In the genomic region with DNA sequence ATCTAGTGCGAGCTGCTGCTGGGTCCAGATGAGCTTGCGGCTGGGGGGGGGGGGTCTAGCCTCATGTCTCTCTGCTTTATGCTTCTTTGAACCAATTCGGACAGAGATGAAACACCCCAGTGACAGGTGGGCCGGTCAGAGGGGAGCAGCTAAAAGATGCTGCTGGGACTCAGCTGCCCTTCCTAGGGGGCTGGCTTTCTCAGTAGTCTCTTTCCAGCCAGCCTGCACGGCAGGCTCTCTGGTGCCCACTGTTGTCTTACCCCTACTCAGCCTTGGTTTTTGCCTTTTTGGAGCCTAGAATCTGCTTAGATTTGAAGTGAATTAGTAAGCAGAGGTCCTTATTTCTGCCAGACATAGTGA, we compare ENCODE assay signal across 9 mouse cellular contexts.
DNase-seq lines count a peak whose midpoint lies in the region; ATAC-seq and TF ChIP-seq lines count a peak whose summit lies in the region.
"Had no signal": no experiment of that assay in that cellular context is flagged by ENCODE, and none has a peak within 500 bp of the region (broad histone marks: within the 10 kb centered on the region; RNA-seq: fewer than 3 reads in every experiment).

No protein-coding gene starts in this region.

- 44% methylated on average over 5 of the region's 5 CpGs for WGBS in kidney, postnatal 0 days
- WGBS in embryonic facial prominence, embryonic 15.5 days = 19% methylated on average over 5 of the region's 5 CpGs
- WGBS in hindbrain, embryonic 12.5 days = 9% methylated on average over 5 of the region's 5 CpGs
- WGBS in midbrain, embryonic 15.5 days = 6% methylated on average over 5 of the region's 5 CpGs

- no peak overlapping the region for H3K4me3 ChIP-seq in kidney, postnatal 0 days (replicated peaks; ENCODE audit: low read depth, low read length)
- no peak overlapping the region for H3K4me3 ChIP-seq in embryonic facial prominence, embryonic 15.5 days (replicated peaks)
- H3K4me3 ChIP-seq in hindbrain, embryonic 12.5 days = no peak overlapping the region
- no peak overlapping the region for H3K4me3 ChIP-seq in midbrain, embryonic 15.5 days
- H3K4me3 ChIP-seq: liver, embryonic 15.5 days had no signal

- H3K9me3 ChIP-seq in kidney, postnatal 0 days (replicated peaks; ENCODE audit: low read length) = no peaks in the 10 kb centered on the region
- H3K9me3 ChIP-seq in embryonic facial prominence, embryonic 15.5 days (replicated peaks) = no peaks in the 10 kb centered on the region
- H3K9me3 ChIP-seq in hindbrain, embryonic 12.5 days (replicated peaks) = no peaks in the 10 kb centered on the region
- H3K9me3 ChIP-seq in midbrain, embryonic 15.5 days = no peaks in the 10 kb centered on the region
- H3K9me3 ChIP-seq: liver, embryonic 15.5 days had no signal

- peak overlapping the region; percentile 64; the same call in 1 of the 2 replicates for H3K27ac ChIP-seq in kidney, postnatal 0 days
- H3K27ac ChIP-seq in embryonic facial prominence, embryonic 15.5 days (replicated peaks) = peak overlapping the region; percentile 81
- peak overlapping the region; percentile 79 for H3K27ac ChIP-seq in hindbrain, embryonic 12.5 days
- peak overlapping the region; percentile 69 for H3K27ac ChIP-seq in midbrain, embryonic 15.5 days
- H3K27ac ChIP-seq: liver, embryonic 15.5 days had no signal

- H3K36me3 ChIP-seq in kidney, postnatal 0 days (ENCODE audit: insufficient read depth, low read length) = no peaks in the 10 kb centered on the region
- H3K36me3 ChIP-seq in embryonic facial prominence, embryonic 15.5 days = no peaks in the 10 kb centered on the region
- H3K36me3 ChIP-seq in hindbrain, embryonic 12.5 days = no peaks in the 10 kb centered on the region
- H3K36me3 ChIP-seq in midbrain, embryonic 15.5 days (replicated peaks) = no peaks in the 10 kb centered on the region
- H3K36me3 ChIP-seq: liver, embryonic 15.5 days had no signal

- H3K9ac ChIP-seq in kidney, postnatal 0 days (ENCODE audit: low read depth, low read length) = no peak overlapping the region
- no peak overlapping the region for H3K9ac ChIP-seq in embryonic facial prominence, embryonic 15.5 days
- no peak overlapping the region for H3K9ac ChIP-seq in hindbrain, embryonic 12.5 days
- 0 out of 2 replicates have a peak overlapping the region, but pooled peaks have one; percentile 3 for H3K9ac ChIP-seq in midbrain, embryonic 15.5 days
- H3K9ac ChIP-seq: liver, embryonic 15.5 days had no signal

- TF ChIP-seq CTCF in kidney, postnatal 0 days (IDR thresholded peaks at IDR 0.05; ENCODE audit: low read depth) = no peak

- peak overlapping the region; percentile 27; the same call in 1 of the 2 replicates for H3K4me2 ChIP-seq in kidney, postnatal 0 days (ENCODE audit: low read length)
- peak overlapping the region; percentile 37; the same call in 1 of the 2 replicates for H3K4me2 ChIP-seq in embryonic facial prominence, embryonic 15.5 days (replicated peaks)
- H3K4me2 ChIP-seq in hindbrain, embryonic 12.5 days (replicated peaks) = peak overlapping the region; percentile 29; the same call in 1 of the 2 replicates
- H3K4me2 ChIP-seq in midbrain, embryonic 15.5 days = no peak overlapping the region; the same call in 1 of the 2 replicates
- H3K4me2 ChIP-seq: liver, embryonic 15.5 days had no signal

- ATAC-seq in kidney, postnatal 0 days (replicated peaks; ENCODE audit: low FRiP score, low read depth) = no peak
- no peak for ATAC-seq in embryonic facial prominence, embryonic 15.5 days (ENCODE audit: insufficient number of reproducible peaks, low FRiP score, low TSS enrichment, low read depth)
- ATAC-seq in hindbrain, embryonic 12.5 days (ENCODE audit: low FRiP score) = peak; percentile 27
- peak; percentile 34; the same call in 1 of the 2 replicates for ATAC-seq in midbrain, embryonic 15.5 days (replicated peaks)
- ATAC-seq in CD4-positive, CD25-positive, alpha-beta regulatory T cell, adult 4 months = no peak

- no peak for DNase-seq in kidney, postnatal 0 days (ENCODE audit: low spot score)
- DNase-seq in kidney, postnatal 10 days = no peak
- no peak for DNase-seq in right cerebral cortex, postnatal 14 days
- no peak for DNase-seq in urinary bladder, postnatal 4 days (ENCODE audit: low spot score in 2 of 2)

- peaks cover 9% of the 10 kb centered on the region for H3K4me1 ChIP-seq in kidney, postnatal 0 days (replicated peaks; ENCODE audit: insufficient read depth, low read length)
- H3K4me1 ChIP-seq in embryonic facial prominence, embryonic 15.5 days = peaks cover 41% of the 10 kb centered on the region
- H3K4me1 ChIP-seq in hindbrain, embryonic 12.5 days = peaks cover 32% of the 10 kb centered on the region
- peaks cover 20% of the 10 kb centered on the region for H3K4me1 ChIP-seq in midbrain, embryonic 15.5 days

- H3K27me3 ChIP-seq in kidney, postnatal 0 days (ENCODE audit: insufficient read depth, low read length) = no peaks in the 10 kb centered on the region
- H3K27me3 ChIP-seq in embryonic facial prominence, embryonic 15.5 days = no peaks in the 10 kb centered on the region
- no peaks in the 10 kb centered on the region for H3K27me3 ChIP-seq in hindbrain, embryonic 12.5 days
- H3K27me3 ChIP-seq in midbrain, embryonic 15.5 days (replicated peaks) = no peaks in the 10 kb centered on the region
- H3K27me3 ChIP-seq: liver, embryonic 15.5 days had no signal

Comparison
In these comparisons a context has a peak if more than half of its experiments do, and no peak if none do; other contexts are left out.
1. ATAC-seq: peak in hindbrain, embryonic 12.5 days (single experiment) and midbrain, embryonic 15.5 days (single experiment); none in kidney, postnatal 0 days (single experiment), embryonic facial prominence, embryonic 15.5 days (single experiment) and CD4-positive, CD25-positive, alpha-beta regulatory T cell, adult 4 months (single experiment).
2. Peak in every context shown above with its lines, with median percentiles within 50 percentile points of each other: H3K27ac ChIP-seq.